Mouse (Mus musculus): ENCODE results near the gene Ppt2. TPM values are rescaled to one million over a fixed set of nuclear protein-coding genes. Genes with fewer than 3 reads are reported as not detected.

Ppt2 gene
- polyA plus RNA-seq, 1 experiment: 118 TPM

GRCm38 (mm10) chr17:34585877-34586771 lies 42.2 kb downstream of the Ppt2 start:
- H3K36me3 ChIP-seq (ENCODE audit: control insufficient read depth, insufficient read depth, low read length): no peaks in the 10 kb centered on the region
- WGBS: 41% methylated on average over 32 of the region's 32 CpGs
- no peak for TF ChIP-seq POLR2A (IDR thresholded peaks at IDR 0.05; ENCODE audit: low read depth, low read length)
- TF ChIP-seq CTCF (conservative IDR thresholded peaks at IDR 0.05; ENCODE audit: insufficient read depth, insufficient read length, low read depth, low read length): no peak
- H3K4me1 ChIP-seq (ENCODE audit: control insufficient read depth, insufficient read depth, low read length): peaks cover 9% of the 10 kb centered on the region; the same call in 1 of the 2 replicates
- peak overlapping the region; percentile 69; the same call in 1 of the 2 replicates for H3K4me3 ChIP-seq (ENCODE audit: insufficient read depth, low read depth, low read length)
- no peaks in the 10 kb centered on the region for H3K27me3 ChIP-seq (replicated peaks; ENCODE audit: control insufficient read depth, insufficient read depth, low read length)
- no peak overlapping the region for H3K27ac ChIP-seq (ENCODE audit: insufficient read depth, low read depth, low read length)
- no peak for DNase-seq

GRCm38 (mm10) chr17:34585121-34585520 lies 43.2 kb downstream of the Ppt2 start:
- Histone ChIP-seq H3K27me3 (replicated peaks; ENCODE audit: control insufficient read depth, insufficient read depth, low read length) (no peaks in the 10 kb centered on the region), H3K4me1 (ENCODE audit: control insufficient read depth, insufficient read depth, low read length) (peaks cover 5% of the 10 kb centered on the region; the same call in 1 of the 2 replicates), H3K4me3 (ENCODE audit: insufficient read depth, low read depth, low read length) (no peak overlapping the region), H3K36me3 (ENCODE audit: control insufficient read depth, insufficient read depth, low read length) (no peaks in the 10 kb centered on the region), H3K27ac (ENCODE audit: insufficient read depth, low read depth, low read length) (no peak overlapping the region)
- 92% methylated on average over 8 of the region's 8 CpGs for WGBS
- no peak for DNase-seq
- no peak for TF ChIP-seq POLR2A (IDR thresholded peaks at IDR 0.05; ENCODE audit: low read depth, low read length)
- no peak for TF ChIP-seq CTCF (conservative IDR thresholded peaks at IDR 0.05; ENCODE audit: insufficient read depth, insufficient read length, low read depth, low read length)

- Histone ChIP-seq H3K36me3 (ENCODE audit: control insufficient read depth, insufficient read depth, low read length) (no peaks in the 10 kb centered on the region), H3K4me3 (ENCODE audit: insufficient read depth, low read depth, low read length) (no peak overlapping the region), H3K4me1 (ENCODE audit: control insufficient read depth, insufficient read depth, low read length) (peaks cover 5% of the 10 kb centered on the region; the same call in 1 of the 2 replicates), H3K27me3 (replicated peaks; ENCODE audit: control insufficient read depth, insufficient read depth, low read length) (no peaks in the 10 kb centered on the region), H3K27ac (ENCODE audit: insufficient read depth, low read depth, low read length) (no peak overlapping the region)
- TF ChIP-seq POLR2A (IDR thresholded peaks at IDR 0.05; ENCODE audit: low read depth, low read length) (no peak), CTCF (conservative IDR thresholded peaks at IDR 0.05; ENCODE audit: insufficient read depth, insufficient read length, low read depth, low read length) (no peak)
- 90% methylated on average over 8 of the region's 8 CpGs for WGBS
- DNase-seq: no peak
Observed at GRCm38 (mm10) chr17:34583819-34584218, 44.5 kb downstream of the Ppt2 start.

- no peak for TF ChIP-seq CTCF (conservative IDR thresholded peaks at IDR 0.05; ENCODE audit: insufficient read depth, insufficient read length, low read depth, low read length)
- no peak for TF ChIP-seq POLR2A (IDR thresholded peaks at IDR 0.05; ENCODE audit: low read depth, low read length)
- Histone ChIP-seq H3K4me3 (ENCODE audit: insufficient read depth, low read depth, low read length) (no peak overlapping the region), H3K27me3 (replicated peaks; ENCODE audit: control insufficient read depth, insufficient read depth, low read length) (no peaks in the 10 kb centered on the region), H3K27ac (ENCODE audit: insufficient read depth, low read depth, low read length) (no peak overlapping the region), H3K36me3 (ENCODE audit: control insufficient read depth, insufficient read depth, low read length) (no peaks in the 10 kb centered on the region), H3K4me1 (ENCODE audit: control insufficient read depth, insufficient read depth, low read length) (peaks cover 5% of the 10 kb centered on the region; the same call in 1 of the 2 replicates)
- 57% methylated on average over 7 of the region's 7 CpGs for WGBS
- DNase-seq: no peak
Observed at GRCm38 (mm10) chr17:34583397-34583796, 44.9 kb downstream of the Ppt2 start.

DNA sequence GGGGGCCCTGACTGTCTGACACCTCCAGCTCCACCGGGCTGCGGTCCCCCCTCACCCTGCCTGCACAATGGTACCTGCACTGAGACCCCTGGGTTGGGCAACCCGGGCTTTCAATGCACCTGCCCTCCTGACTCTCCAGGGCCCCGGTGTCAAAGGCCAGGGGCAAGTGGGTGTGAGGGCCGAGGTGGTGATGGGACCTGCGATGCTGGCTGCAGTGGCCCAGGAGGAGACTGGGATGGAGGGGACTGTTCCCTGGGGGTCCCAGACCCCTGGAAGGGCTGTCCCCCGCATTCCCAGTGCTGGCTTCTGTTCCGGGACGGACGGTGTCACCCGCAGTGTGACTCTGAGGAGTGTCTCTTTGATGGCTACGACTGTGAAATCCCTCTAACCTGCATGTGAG lies 45.8 kb downstream of the Ppt2 start:
- DNase-seq: no peak
- H3K27ac ChIP-seq (ENCODE audit: insufficient read depth, low read depth, low read length): no peak overlapping the region
- no peak for TF ChIP-seq CTCF (conservative IDR thresholded peaks at IDR 0.05; ENCODE audit: insufficient read depth, insufficient read length, low read depth, low read length)
- no peak for TF ChIP-seq POLR2A (IDR thresholded peaks at IDR 0.05; ENCODE audit: low read depth, low read length)
- H3K4me1 ChIP-seq (ENCODE audit: control insufficient read depth, insufficient read depth, low read length): no peaks in the 10 kb centered on the region
- 91% methylated on average over 12 of the region's 12 CpGs for WGBS
- H3K36me3 ChIP-seq (ENCODE audit: control insufficient read depth, insufficient read depth, low read length): no peaks in the 10 kb centered on the region
- H3K4me3 ChIP-seq (ENCODE audit: insufficient read depth, low read depth, low read length): no peak overlapping the region
- no peaks in the 10 kb centered on the region for H3K27me3 ChIP-seq (replicated peaks; ENCODE audit: control insufficient read depth, insufficient read depth, low read length)

DNA sequence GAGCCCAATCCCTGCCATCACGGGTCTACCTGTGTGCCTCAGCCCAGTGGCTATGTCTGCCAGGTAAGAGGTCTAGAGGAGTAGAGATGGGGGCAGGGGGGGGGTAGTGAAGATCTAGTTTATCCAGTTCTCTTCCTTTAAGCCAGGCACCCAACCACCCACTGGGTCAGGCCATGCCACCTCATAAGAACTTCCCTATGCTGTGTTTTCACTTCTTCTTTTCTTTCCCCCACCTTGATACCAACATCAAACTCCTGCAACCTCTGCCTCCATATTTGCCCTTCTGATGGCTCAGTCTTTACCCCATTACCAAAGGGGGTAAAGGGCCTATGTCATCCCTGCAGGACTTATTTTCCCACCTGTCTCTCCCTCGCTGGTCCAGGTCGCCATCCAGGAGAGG lies 50.2 kb downstream of the Ppt2 start:
- H3K4me1 ChIP-seq (ENCODE audit: control insufficient read depth, insufficient read depth, low read length): no peaks in the 10 kb centered on the region
- WGBS: 95% methylated on average over 3 of the region's 3 CpGs
- DNase-seq: no peak
- no peak overlapping the region for H3K4me3 ChIP-seq (ENCODE audit: insufficient read depth, low read depth, low read length)
- H3K36me3 ChIP-seq (ENCODE audit: control insufficient read depth, insufficient read depth, low read length): no peaks in the 10 kb centered on the region
- no peak for TF ChIP-seq POLR2A (IDR thresholded peaks at IDR 0.05; ENCODE audit: low read depth, low read length)
- TF ChIP-seq CTCF (conservative IDR thresholded peaks at IDR 0.05; ENCODE audit: insufficient read depth, insufficient read length, low read depth, low read length): no peak
- H3K27me3 ChIP-seq (replicated peaks; ENCODE audit: control insufficient read depth, insufficient read depth, low read length): no peaks in the 10 kb centered on the region
- no peak overlapping the region for H3K27ac ChIP-seq (ENCODE audit: insufficient read depth, low read depth, low read length)

DNA sequence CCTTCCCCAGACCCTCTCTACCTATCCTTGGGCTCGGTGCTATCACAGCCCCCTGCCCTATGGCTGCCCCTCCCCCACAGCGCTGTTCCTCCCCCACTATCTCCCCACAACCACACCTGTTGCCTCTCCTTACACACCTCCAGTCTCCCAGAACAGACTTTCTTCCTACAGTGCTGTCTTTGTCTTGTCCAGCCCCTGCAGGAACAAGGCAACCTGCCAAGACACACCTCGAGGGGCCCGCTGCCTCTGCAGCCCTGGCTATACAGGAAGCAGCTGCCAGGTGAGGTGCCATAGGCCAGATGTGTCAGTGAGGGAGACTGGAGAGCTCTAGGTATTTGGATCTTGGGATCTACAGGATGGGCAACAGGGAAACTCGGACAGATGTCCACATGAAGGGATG lies 51.7 kb downstream of the Ppt2 start:
- Histone ChIP-seq H3K4me1 (ENCODE audit: control insufficient read depth, insufficient read depth, low read length) (no peaks in the 10 kb centered on the region), H3K36me3 (ENCODE audit: control insufficient read depth, insufficient read depth, low read length) (no peaks in the 10 kb centered on the region), H3K4me3 (ENCODE audit: insufficient read depth, low read depth, low read length) (no peak overlapping the region), H3K27me3 (replicated peaks; ENCODE audit: control insufficient read depth, insufficient read depth, low read length) (no peaks in the 10 kb centered on the region), H3K27ac (ENCODE audit: insufficient read depth, low read depth, low read length) (no peak overlapping the region)
- TF ChIP-seq POLR2A (IDR thresholded peaks at IDR 0.05; ENCODE audit: low read depth, low read length): no peak
- TF ChIP-seq CTCF (conservative IDR thresholded peaks at IDR 0.05; ENCODE audit: insufficient read depth, insufficient read length, low read depth, low read length): no peak
- 62% methylated on average over 5 of the region's 5 CpGs for WGBS
- DNase-seq: no peak
